In genomic region chr2:37789029-37789428, GRCm38 (mm10) we compare ENCODE assay signal across 17 mouse cellular contexts. TPM values are rescaled to one million over a fixed set of nuclear protein-coding genes. Genes with fewer than 3 reads are reported as not detected.
DNase-seq lines count a peak whose midpoint lies in the region; ATAC-seq and TF ChIP-seq lines count a peak whose summit lies in the region.
"Had no signal": no experiment of that assay in that cellular context is flagged by ENCODE, and none has a peak within 500 bp of the region (broad histone marks: within the 10 kb centered on the region; RNA-seq: fewer than 3 reads in every experiment).

No protein-coding gene starts in this region.

- 0 out of 2 replicates have a peak, but pooled peaks cover 3% of the 10 kb centered on the region for H3K36me3 ChIP-seq in forebrain, embryonic 15.5 days
- H3K36me3 ChIP-seq in forebrain, embryonic 12.5 days (replicated peaks), result peaks cover 88% of the 10 kb centered on the region
- no peaks in the 10 kb centered on the region for H3K36me3 ChIP-seq in kidney, embryonic 14.5 days (ENCODE audit: control insufficient read depth, insufficient read depth, low read length)
- no peaks in the 10 kb centered on the region for H3K36me3 ChIP-seq in lung, embryonic 15.5 days
- H3K36me3 ChIP-seq in kidney, postnatal 0 days (ENCODE audit: insufficient read depth, low read length), result no peaks in the 10 kb centered on the region
- H3K36me3 ChIP-seq: limb, embryonic 12.5 days had no signal

- no peaks in the 10 kb centered on the region for H3K9me3 ChIP-seq in forebrain, embryonic 15.5 days
- no peaks in the 10 kb centered on the region for H3K9me3 ChIP-seq in forebrain, embryonic 12.5 days
- H3K9me3 ChIP-seq in kidney, embryonic 14.5 days (ENCODE audit: control insufficient read depth, low read length), result no peaks in the 10 kb centered on the region
- H3K9me3 ChIP-seq in lung, embryonic 15.5 days, result no peaks in the 10 kb centered on the region
- H3K9me3 ChIP-seq in kidney, postnatal 0 days (replicated peaks; ENCODE audit: low read length), result no peaks in the 10 kb centered on the region
- H3K9me3 ChIP-seq: embryonic facial prominence, embryonic 10.5 days had no signal

- 0 out of 2 replicates have a peak overlapping the region, but pooled peaks have one; percentile 16 for H3K27ac ChIP-seq in forebrain, embryonic 15.5 days (replicated peaks)
- no peak overlapping the region for H3K27ac ChIP-seq in forebrain, embryonic 12.5 days
- no peak overlapping the region for H3K27ac ChIP-seq in kidney, embryonic 14.5 days (ENCODE audit: low read depth, low read length)
- peak overlapping the region; percentile 69 for H3K27ac ChIP-seq in lung, embryonic 15.5 days
- peak overlapping the region; percentile 47; the same call in 1 of the 2 replicates for H3K27ac ChIP-seq in kidney, postnatal 0 days
- H3K27ac ChIP-seq: embryonic facial prominence, embryonic 10.5 days; heart, adult 2 months; limb, embryonic 12.5 days; liver, embryonic 14.5 days had no signal

- peak; percentile 30 for DNase-seq in kidney, adult 11 months
- DNase-seq in lung, postnatal 14 days, result no peak
- no peak for DNase-seq in kidney, postnatal 0 days (ENCODE audit: low spot score)
- DNase-seq in adrenal gland, postnatal 14 days, result no peak
- DNase-seq: B cell, adult 2 months; heart, adult 2 months; thymus, postnatal 25 days had no signal

- no peak overlapping the region for H3K4me3 ChIP-seq in forebrain, embryonic 15.5 days
- no peak overlapping the region for H3K4me3 ChIP-seq in forebrain, embryonic 12.5 days (replicated peaks)
- H3K4me3 ChIP-seq in kidney, embryonic 14.5 days (ENCODE audit: low read length), result no peak overlapping the region
- no peak overlapping the region for H3K4me3 ChIP-seq in lung, embryonic 15.5 days
- H3K4me3 ChIP-seq in kidney, postnatal 0 days (replicated peaks; ENCODE audit: low read depth, low read length), result no peak overlapping the region
- H3K4me3 ChIP-seq: embryonic facial prominence, embryonic 10.5 days; heart, adult 2 months; limb, embryonic 12.5 days had no signal

- 84% methylated on average over 5 of the region's 5 CpGs for WGBS in forebrain, embryonic 15.5 days
- 88% methylated on average over 5 of the region's 5 CpGs for WGBS in forebrain, embryonic 12.5 days
- WGBS in kidney, embryonic 14.5 days, result 76% methylated on average over 5 of the region's 5 CpGs
- WGBS in lung, embryonic 15.5 days, result 86% methylated on average over 5 of the region's 5 CpGs
- WGBS in kidney, postnatal 0 days, result 70% methylated on average over 5 of the region's 5 CpGs

- H3K4me2 ChIP-seq in forebrain, embryonic 15.5 days (replicated peaks), result no peak overlapping the region
- no peak overlapping the region for H3K4me2 ChIP-seq in forebrain, embryonic 12.5 days
- no peak overlapping the region for H3K4me2 ChIP-seq in kidney, embryonic 14.5 days (replicated peaks; ENCODE audit: low read depth, low read length)
- no peak overlapping the region for H3K4me2 ChIP-seq in lung, embryonic 15.5 days
- H3K4me2 ChIP-seq in kidney, postnatal 0 days (ENCODE audit: low read length), result no peak overlapping the region
- H3K4me2 ChIP-seq: limb, embryonic 12.5 days had no signal

- ATAC-seq in forebrain, embryonic 15.5 days (replicated peaks), result no peak
- no peak for ATAC-seq in forebrain, embryonic 12.5 days (ENCODE audit: low FRiP score)
- ATAC-seq in kidney, embryonic 14.5 days (ENCODE audit: low FRiP score, low TSS enrichment), result no peak
- ATAC-seq in lung, embryonic 15.5 days (ENCODE audit: borderline replicate concordance, extremely low read depth, low FRiP score, low TSS enrichment), result no peak
- ATAC-seq in kidney, postnatal 0 days (replicated peaks; ENCODE audit: low FRiP score, low read depth), result no peak

- TF ChIP-seq CTCF in kidney, postnatal 0 days (IDR thresholded peaks at IDR 0.05; ENCODE audit: low read depth), result no peak

- peaks cover 21% of the 10 kb centered on the region for H3K4me1 ChIP-seq in forebrain, embryonic 15.5 days
- peaks cover 15% of the 10 kb centered on the region; the same call in 1 of the 2 replicates for H3K4me1 ChIP-seq in forebrain, embryonic 12.5 days
- H3K4me1 ChIP-seq in kidney, embryonic 14.5 days (ENCODE audit: control insufficient read depth, insufficient read depth, low read length), result peaks cover 25% of the 10 kb centered on the region; the same call in 1 of the 2 replicates
- H3K4me1 ChIP-seq in lung, embryonic 15.5 days, result peaks cover 13% of the 10 kb centered on the region
- H3K4me1 ChIP-seq in kidney, postnatal 0 days (replicated peaks; ENCODE audit: insufficient read depth, low read length), result peaks cover 12% of the 10 kb centered on the region

- H3K27me3 ChIP-seq in forebrain, embryonic 15.5 days, result no peaks in the 10 kb centered on the region
- peaks cover 7% of the 10 kb centered on the region; the same call in 1 of the 2 replicates for H3K27me3 ChIP-seq in forebrain, embryonic 12.5 days
- H3K27me3 ChIP-seq in kidney, embryonic 14.5 days (ENCODE audit: control insufficient read depth, insufficient read depth, low read length), result peaks cover 19% of the 10 kb centered on the region
- H3K27me3 ChIP-seq in lung, embryonic 15.5 days, result peaks cover 51% of the 10 kb centered on the region
- H3K27me3 ChIP-seq in kidney, postnatal 0 days (ENCODE audit: insufficient read depth, low read length), result no peaks in the 10 kb centered on the region

- no peak overlapping the region for H3K9ac ChIP-seq in forebrain, embryonic 15.5 days (replicated peaks)
- no peak overlapping the region for H3K9ac ChIP-seq in forebrain, embryonic 12.5 days
- H3K9ac ChIP-seq in kidney, embryonic 14.5 days (ENCODE audit: low read depth, low read length), result no peak overlapping the region
- no peak overlapping the region for H3K9ac ChIP-seq in lung, embryonic 15.5 days
- H3K9ac ChIP-seq in kidney, postnatal 0 days (ENCODE audit: low read depth, low read length), result no peak overlapping the region
- H3K9ac ChIP-seq: limb, embryonic 12.5 days; liver, embryonic 14.5 days had no signal

RNA-seq across cellular contexts. Expression of gene Crb2, which starts 13.0 kb away (rescaled TPM):
- polyA plus RNA-seq in forebrain, embryonic 15.5 days (2015; fragmentation: Nextera tagmentation; extraction: Ambion mirVana), result 7.1 and 8.4 TPM in 2 replicates
- polyA plus RNA-seq in forebrain, embryonic 12.5 days (2016; fragmentation: Nextera tagmentation; extraction: Ambion mirVana), result 24.8 and 24.9 TPM in 2 replicates
- 2.2 and 3.2 TPM in 2 replicates for polyA plus RNA-seq in kidney, embryonic 14.5 days (2014; fragmentation: Nextera tagmentation; extraction: Ambion mirVana)
- 0.96 and 1.3 TPM in 2 replicates for polyA plus RNA-seq in lung, embryonic 15.5 days (2015; fragmentation: Nextera tagmentation; extraction: Ambion mirVana)
- polyA plus RNA-seq in kidney, postnatal 0 days (2015; fragmentation: Nextera tagmentation; extraction: Ambion mirVana), result 3.1 and 3.3 TPM in 2 replicates
- 0.60 and 0.82 TPM in 2 replicates for total RNA-seq in adrenal gland, postnatal 14 days (2021)
- total RNA-seq: common myeloid progenitor, adult 5-6 weeks; megakaryocyte-erythroid progenitor cell, adult 5-6 weeks; neutrophil, adult 5-6 weeks had no signal

Comparison
In these comparisons a context has a peak if more than half of its experiments do, and no peak if none do; other contexts are left out.
1. H3K27ac ChIP-seq: peak in forebrain, embryonic 15.5 days (single experiment), lung, embryonic 15.5 days (single experiment) and kidney, postnatal 0 days (single experiment); none in forebrain, embryonic 12.5 days (single experiment) and kidney, embryonic 14.5 days (single experiment).